Mouse (Mus musculus): ENCODE measurements around the gene H60b. TPM values are rescaled to one million over a fixed set of nuclear protein-coding genes. Genes with fewer than 3 reads are reported as not detected.
A peak's percentile ranks its signal among the peaks of the same experiment; 100 is the strongest.
"Not testable (repeated sequence)": the region's sequence is repeated elsewhere in the genome, so short reads cannot be mapped to it uniquely, and the experiment has no call there.

The H60b gene
- polyA plus RNA-seq, 1 experiment from 2014 or later, result 0.25 TPM

GRCm38 (mm10) chr10:22151863-22152640 lies 6.3 kb upstream of the H60b start:
- Histone ChIP-seq H3K4me1 (peaks cover 23% of the 10 kb centered on the region), H3K27me3 (replicated peaks) (peaks cover 70% of the 10 kb centered on the region), H3K4me3 (peak overlapping the region; percentile 82)
- not testable (repeated sequence) for H3K4me2 ChIP-seq; H3K9ac ChIP-seq; H3K9me3 ChIP-seq; H3K36me3 ChIP-seq; ATAC-seq (ENCODE audit: extremely low read depth, insufficient number of reproducible peaks, low FRiP score, low TSS enrichment); H3K27ac ChIP-seq (replicated peaks)
- WGBS, result 4% methylated on average over 11 of the region's 11 CpGs

GRCm38 (mm10) chr10:22153147-22153690 lies 5.2 kb upstream of the H60b start:
- Histone ChIP-seq H3K4me1 (peaks cover 25% of the 10 kb centered on the region), H3K27me3 (replicated peaks) (peaks cover 80% of the 10 kb centered on the region)
- ATAC-seq (ENCODE audit: extremely low read depth, insufficient number of reproducible peaks, low FRiP score, low TSS enrichment); H3K27ac ChIP-seq (replicated peaks); H3K36me3 ChIP-seq; H3K4me2 ChIP-seq; H3K4me3 ChIP-seq; H3K9ac ChIP-seq; H3K9me3 ChIP-seq: not testable (repeated sequence)
- 7% methylated on average over 7 of the region's 7 CpGs for WGBS

- Histone ChIP-seq H3K4me2 (peak overlapping the region; percentile 67), H3K4me1 (peaks cover 32% of the 10 kb centered on the region), H3K4me3 (peak overlapping the region; percentile 49), H3K27me3 (replicated peaks) (peaks cover 89% of the 10 kb centered on the region)
- H3K27ac ChIP-seq (replicated peaks); H3K9me3 ChIP-seq; H3K36me3 ChIP-seq; ATAC-seq (ENCODE audit: extremely low read depth, insufficient number of reproducible peaks, low FRiP score, low TSS enrichment); H3K9ac ChIP-seq: not testable (repeated sequence)
- WGBS, result under 1% methylated on average over 38 of the region's 38 CpGs
These were observed 4.3 kb upstream of the H60b start for GRCm38 (mm10) chr10:22154127-22154526.

GRCm38 (mm10) chr10:22154871-22155799 lies 3.3 kb upstream of the H60b start:
- Histone ChIP-seq H3K9me3 (no peaks in the 10 kb centered on the region), H3K27ac (replicated peaks) (no peak overlapping the region), H3K9ac (no peak overlapping the region), H3K27me3 (replicated peaks) (peaks cover 92% of the 10 kb centered on the region), H3K4me3 (no peak overlapping the region), H3K4me2 (no peak overlapping the region), H3K36me3 (no peaks in the 10 kb centered on the region), H3K4me1 (peaks cover 26% of the 10 kb centered on the region)
- no peak for ATAC-seq (ENCODE audit: extremely low read depth, insufficient number of reproducible peaks, low FRiP score, low TSS enrichment)
- WGBS, result 25% methylated on average over 3 of the region's 3 CpGs

GRCm38 (mm10) chr10:22159131-22159561 lies 760 bp downstream of the H60b start:
- Histone ChIP-seq H3K9me3 (no peaks in the 10 kb centered on the region), H3K4me3 (peak overlapping the region; percentile 58), H3K9ac (0 out of 2 replicates have a peak overlapping the region, but pooled peaks have one; percentile 24), H3K27me3 (replicated peaks) (peaks cover 84% of the 10 kb centered on the region), H3K27ac (replicated peaks) (no peak overlapping the region), H3K4me2 (peak overlapping the region; percentile 76), H3K36me3 (no peaks in the 10 kb centered on the region), H3K4me1 (peaks cover 11% of the 10 kb centered on the region)
- 1% methylated on average over 24 of the region's 24 CpGs for WGBS
- ATAC-seq (ENCODE audit: extremely low read depth, insufficient number of reproducible peaks, low FRiP score, low TSS enrichment), result no peak

- Histone ChIP-seq H3K9me3 (no peaks in the 10 kb centered on the region), H3K36me3 (no peaks in the 10 kb centered on the region), H3K9ac (no peak overlapping the region), H3K4me1 (peaks cover 11% of the 10 kb centered on the region), H3K27ac (replicated peaks) (no peak overlapping the region), H3K27me3 (replicated peaks) (peaks cover 79% of the 10 kb centered on the region), H3K4me2 (peak overlapping the region; percentile 76; the same call in 1 of the 2 replicates), H3K4me3 (peak overlapping the region; percentile 58; the same call in 1 of the 2 replicates)
- ATAC-seq (ENCODE audit: extremely low read depth, insufficient number of reproducible peaks, low FRiP score, low TSS enrichment), result no peak
- WGBS, result 5% methylated on average over 23 of the region's 23 CpGs
These were observed 1.3 kb downstream of the H60b start for GRCm38 (mm10) chr10:22159581-22160140.

GRCm38 (mm10) chr10:22163279-22163678 lies 4.9 kb downstream of the H60b start:
- not testable (repeated sequence) for ATAC-seq (ENCODE audit: extremely low read depth, insufficient number of reproducible peaks, low FRiP score, low TSS enrichment); H3K9ac ChIP-seq; H3K9me3 ChIP-seq; H3K27ac ChIP-seq (replicated peaks); H3K4me1 ChIP-seq; H3K36me3 ChIP-seq
- H3K27me3 ChIP-seq (replicated peaks), result peaks cover 43% of the 10 kb centered on the region
- WGBS, result 10% methylated on average over 9 of the region's 9 CpGs
- peak overlapping the region; percentile 35 for H3K4me3 ChIP-seq
- peak overlapping the region; percentile 62 for H3K4me2 ChIP-seq

- not testable (repeated sequence) for H3K9ac ChIP-seq; H3K4me1 ChIP-seq; H3K36me3 ChIP-seq; H3K9me3 ChIP-seq; H3K27ac ChIP-seq (replicated peaks); ATAC-seq (ENCODE audit: extremely low read depth, insufficient number of reproducible peaks, low FRiP score, low TSS enrichment)
- Histone ChIP-seq H3K27me3 (replicated peaks) (peaks cover 37% of the 10 kb centered on the region), H3K4me3 (peak overlapping the region; percentile 35), H3K4me2 (peak overlapping the region; percentile 62)
- 30% methylated on average over 14 of the region's 16 CpGs for WGBS
These were observed 5.6 kb downstream of the H60b start for GRCm38 (mm10) chr10:22163705-22164583.

- not testable (repeated sequence) for H3K4me2 ChIP-seq; H3K9me3 ChIP-seq; ATAC-seq (ENCODE audit: extremely low read depth, insufficient number of reproducible peaks, low FRiP score, low TSS enrichment); H3K36me3 ChIP-seq; H3K4me1 ChIP-seq; H3K9ac ChIP-seq; H3K27ac ChIP-seq (replicated peaks); H3K4me3 ChIP-seq
- H3K27me3 ChIP-seq (replicated peaks), result peaks cover 24% of the 10 kb centered on the region
- WGBS, result 59% methylated on average over 5 of the region's 5 CpGs
These were observed 7.1 kb downstream of the H60b start for GRCm38 (mm10) chr10:22165328-22166003.

- not testable (repeated sequence) for H3K9ac ChIP-seq; H3K4me2 ChIP-seq; H3K36me3 ChIP-seq; ATAC-seq (ENCODE audit: extremely low read depth, insufficient number of reproducible peaks, low FRiP score, low TSS enrichment); H3K4me1 ChIP-seq; H3K27ac ChIP-seq (replicated peaks); H3K4me3 ChIP-seq; H3K9me3 ChIP-seq
- peaks cover 19% of the 10 kb centered on the region for H3K27me3 ChIP-seq (replicated peaks)
- 57% methylated on average over 2 of the region's 2 CpGs for WGBS
These were observed 7.6 kb downstream of the H60b start for GRCm38 (mm10) chr10:22166025-22166424.
